In the genomic region with DNA sequence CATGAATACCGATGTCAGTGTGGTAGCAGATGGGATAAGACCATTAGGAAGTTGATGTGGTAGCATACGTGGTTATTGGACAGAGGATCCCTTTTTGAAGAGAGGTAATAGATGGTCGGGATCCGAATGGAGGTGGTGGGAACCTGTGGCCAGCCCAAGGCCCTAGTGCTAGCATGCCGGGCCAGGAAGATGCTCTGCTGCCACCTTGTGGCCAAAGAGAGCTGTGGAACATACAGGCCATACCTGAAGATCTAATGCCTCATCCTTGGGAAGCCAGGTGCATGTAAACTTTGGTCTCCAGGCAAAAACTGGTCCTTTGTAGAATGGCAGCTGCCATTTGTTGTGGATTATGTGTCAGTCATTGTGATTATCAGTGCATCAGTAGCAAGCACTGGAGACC, we compare ENCODE assay signal across 8 mouse cellular contexts. TPM values are rescaled to one million over a fixed set of nuclear protein-coding genes. Genes with fewer than 3 reads are reported as not detected.
DNase-seq lines count a peak whose midpoint lies in the region; ATAC-seq and TF ChIP-seq lines count a peak whose summit lies in the region.

No protein-coding gene starts in this region.

- H3K4me3 ChIP-seq in lung, adult 2 months (replicated peaks; ENCODE audit: extremely low read depth, low read depth, low read length) = no peak overlapping the region

- no peaks in the 10 kb centered on the region for H3K4me1 ChIP-seq in lung, adult 2 months (ENCODE audit: control insufficient read depth, insufficient read depth, low read length)

- TF ChIP-seq POLR2A in lung, adult 2 months (IDR thresholded peaks at IDR 0.05; ENCODE audit: borderline replicate concordance, extremely low read depth, low read depth, low read length) = no peak

- WGBS in lung, adult 2 months = 11% methylated on average over 5 of the region's 5 CpGs

- DNase-seq in A20 (ENCODE audit: low read depth, low spot score) (peak; percentile 80), R1 (ENCODE audit: low read depth, low spot score) (peak; percentile 84)
- DNase-seq in cerebellum, postnatal 25 days = peak; percentile 88 to 92
- DNase-seq in gastrocnemius, postnatal 10 days = peak; percentile 79
- DNase-seq in kidney, adult 8-10 months = peak; percentile 68 to 83
- DNase-seq in lung, adult 2 months = peak; percentile 78
- peak; percentile 44 to 80 for DNase-seq in thymus, postnatal 10 days (ENCODE audit: low spot score in 2 of 2)

- TF ChIP-seq CTCF in lung, adult 2 months (IDR thresholded peaks at IDR 0.05; ENCODE audit: insufficient read depth, low read length) = peak; percentile 94

- peak; percentile 72; the same call in 1 of the 2 replicates for ATAC-seq in neutrophil, adult 5-6 weeks (ENCODE audit: extremely low read depth, insufficient number of reproducible peaks, low FRiP score, poor library complexity, severe bottlenecking)

RNA-seq across cellular contexts. Expression of gene Agap3, which starts 18.6 kb away (rescaled TPM):
- 10 to 100 TPM; 61.0 to 61.8 TPM for total RNA-seq in gastrocnemius, postnatal 10 days (2021)
- 127 TPM in 2 replicates for polyA plus RNA-seq in lung, adult 2 months (2012; rRNA removed)
- 26.1 and 28.6 TPM in 2 replicates for total RNA-seq in neutrophil, adult 5-6 weeks (2017)

RNA-seq across cellular contexts. Expression of gene Tmub1, which starts 22.9 kb away (rescaled TPM):
- 1 to 10 TPM; 9.0 to 9.9 TPM for total RNA-seq in gastrocnemius, postnatal 10 days (2021)
- 49.5 and 56.4 TPM in 2 replicates for polyA plus RNA-seq in lung, adult 2 months (2012; rRNA removed)
- 28.2 and 29.4 TPM in 2 replicates for total RNA-seq in neutrophil, adult 5-6 weeks (2017)

RNA-seq across cellular contexts. Expression of gene Fastk, which starts 25.5 kb away (rescaled TPM):
- total RNA-seq in gastrocnemius, postnatal 10 days (2021) = 100 to 1,000 TPM; 124 to 142 TPM
- polyA plus RNA-seq in lung, adult 2 months (2012; rRNA removed) = 187 and 234 TPM in 2 replicates
- total RNA-seq in neutrophil, adult 5-6 weeks (2017) = 32.2 and 32.9 TPM in 2 replicates

RNA-seq across cellular contexts. Expression of gene Slc4a2, which starts 47.0 kb away (rescaled TPM):
- total RNA-seq in gastrocnemius, postnatal 10 days (2021) = 10 to 100 TPM; 26.2 to 39.8 TPM
- polyA plus RNA-seq in lung, adult 2 months (2012; rRNA removed) = 84.6 and 86.8 TPM in 2 replicates
- 56.8 and 58.0 TPM in 2 replicates for total RNA-seq in neutrophil, adult 5-6 weeks (2017)

RNA-seq across cellular contexts. Expression of gene Cdk5, which starts 47.3 kb away (rescaled TPM):
- total RNA-seq in gastrocnemius, postnatal 10 days (2021) = 10 to 100 TPM; 15.5 to 17.5 TPM
- 47.0 and 71.4 TPM in 2 replicates for polyA plus RNA-seq in lung, adult 2 months (2012; rRNA removed)
- 30.0 and 36.6 TPM in 2 replicates for total RNA-seq in neutrophil, adult 5-6 weeks (2017)
